Mouse (Mus musculus): ENCODE results near the gene Gm21149.
"Not testable (repeated sequence)": the region's sequence is repeated elsewhere in the genome, so short reads cannot be mapped to it uniquely, and the experiment has no call there.

The Gm21149 gene

DNA sequence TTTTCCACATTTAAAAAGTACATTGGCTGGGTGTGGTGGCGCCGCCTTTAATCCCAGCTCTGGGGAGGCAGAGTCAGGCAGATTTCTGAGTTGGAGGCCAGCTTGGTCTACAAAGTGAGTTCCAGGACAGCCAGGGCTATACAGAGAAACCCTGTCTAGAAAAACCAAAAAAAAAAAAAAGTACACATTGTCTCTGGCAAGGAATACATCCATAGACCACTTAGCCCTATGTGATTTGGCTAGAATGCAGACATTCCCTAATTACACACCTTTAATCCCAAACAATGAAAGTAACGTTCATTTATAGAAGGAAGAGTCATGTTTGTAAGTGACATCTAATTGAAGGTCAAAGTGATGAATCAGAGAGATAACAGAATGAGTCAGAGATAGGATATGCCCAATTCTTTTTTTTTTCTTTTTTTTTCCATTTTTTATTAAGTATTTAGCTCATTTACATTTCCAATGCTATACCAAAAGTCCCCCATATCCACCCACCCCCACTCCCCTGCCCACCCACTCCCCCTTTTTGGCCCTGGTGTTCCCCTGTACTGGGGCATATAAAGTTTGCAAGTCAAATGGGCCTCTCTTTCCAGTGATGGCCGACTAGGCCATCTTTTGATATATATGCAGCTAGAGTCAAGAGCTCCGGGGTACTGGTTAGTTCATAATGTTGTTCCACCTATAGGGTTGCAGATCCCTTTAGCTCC lies 18.3 kb downstream of the Gm21149 start:
- not testable (repeated sequence) for DNase-seq

All from thymus, postnatal 36 days (tissue).